Mouse (Mus musculus) kidney, adult 2 months (tissue): ENCODE results near the gene Gpr156. TPM values are rescaled to one million over a fixed set of nuclear protein-coding genes. Genes with fewer than 3 reads are reported as not detected.

Source experiments
- DNase-seq: peaks from one replicate; pipeline ENCODE4 v3.0.0; 2021
- H3K27ac ChIP-seq: fragments of 200-500 bp; 2 replicates; pipeline ENCODE4 v1.5.1; 2012; ENCODE audit warnings: low read depth, low read length, control low read depth, inconsistent platforms; ENCODE audit not compliant: insufficient read depth
- H3K27me3 ChIP-seq: fragments of 200-500 bp; replicated peaks from 2 replicates; pipeline ENCODE4 v1.6.1; 2012; ENCODE audit warnings: mild to moderate bottlenecking, moderate library complexity, low read length, inconsistent platforms; ENCODE audit not compliant: control insufficient read depth, insufficient read depth
- H3K36me3 ChIP-seq: fragments of 200-500 bp; 2 replicates; pipeline ENCODE4 v1.6.1; 2012; ENCODE audit warnings: mild to moderate bottlenecking, moderate library complexity, low read length, inconsistent platforms; ENCODE audit not compliant: control insufficient read depth, insufficient read depth
- H3K4me1 ChIP-seq: fragments of 200-500 bp; 2 replicates; pipeline ENCODE4 v1.6.1; 2011; ENCODE audit warnings: low read length; ENCODE audit not compliant: control insufficient read depth, insufficient read depth
- H3K4me3 ChIP-seq: fragments of 200-500 bp; 2 replicates; pipeline ENCODE4 v1.5.1; 2011; ENCODE audit warnings: mild to moderate bottlenecking, low read depth, low read length, control low read depth; ENCODE audit not compliant: insufficient read depth
- CTCF ChIP-seq: fragments of 200-500 bp; conservative IDR thresholded peaks from 2 replicates; pipeline ENCODE4 v1.5.1; 2011; ENCODE audit warnings: low read depth, mild to moderate bottlenecking, control low read depth, low read length, moderate library complexity, mixed read lengths; ENCODE audit not compliant: insufficient read depth, insufficient read length
- POLR2A ChIP-seq: fragments of 200-500 bp; IDR thresholded peaks from one replicate; pipeline ENCODE4 v1.6.1; 2011; ENCODE audit warnings: low read depth, low read length, control low read depth
- WGBS: fragments of 180-500 bp; shearing (Covaris S2); methylation state at CpG from one replicate; pipeline ENCODE4 v1.1.7; 2018; 5-methylcytosine and 5-hydroxymethylcytosine counted together
- polyA plus RNA-seq: library from polyadenylated mRNA; depleted of rRNA; stranded (reverse); fragments of >200 nt; gene quantifications from 2 replicates; pipeline ENCODE4 v1.2.3, GENCODE M21; 2012

Gpr156 gene
- polyA plus RNA-seq, 1 experiment: not detected

DNA sequence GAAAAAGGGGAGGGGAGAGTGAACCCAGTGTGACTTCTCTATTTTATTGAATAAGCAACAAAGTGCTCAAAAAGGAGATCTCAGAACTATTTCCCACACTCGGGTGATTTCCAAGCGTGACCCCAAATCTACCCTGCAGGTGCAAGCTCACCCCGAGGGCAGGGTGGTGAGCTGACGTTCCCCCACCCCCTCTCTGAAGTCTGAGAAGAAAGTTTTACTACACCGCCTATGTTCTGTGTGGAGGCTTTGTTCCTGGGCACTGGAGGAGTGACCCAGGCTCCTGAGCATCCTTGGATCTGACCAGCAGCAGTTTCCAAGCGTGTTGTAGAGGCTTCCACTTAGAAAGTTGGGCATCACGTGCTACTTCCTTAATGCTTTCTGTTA is 514 bp downstream of the Gpr156 start:
- H3K4me3 ChIP-seq: no peak overlapping the region
- no peak overlapping the region for H3K27ac ChIP-seq
- DNase-seq: no peak
- no peaks in the 10 kb centered on the region for H3K4me1 ChIP-seq
- no peak for TF ChIP-seq POLR2A
- TF ChIP-seq CTCF: no peak
- H3K36me3 ChIP-seq: no peaks in the 10 kb centered on the region
- no peaks in the 10 kb centered on the region for H3K27me3 ChIP-seq
- WGBS: 39% methylated on average over 7 of the region's 7 CpGs

DNA sequence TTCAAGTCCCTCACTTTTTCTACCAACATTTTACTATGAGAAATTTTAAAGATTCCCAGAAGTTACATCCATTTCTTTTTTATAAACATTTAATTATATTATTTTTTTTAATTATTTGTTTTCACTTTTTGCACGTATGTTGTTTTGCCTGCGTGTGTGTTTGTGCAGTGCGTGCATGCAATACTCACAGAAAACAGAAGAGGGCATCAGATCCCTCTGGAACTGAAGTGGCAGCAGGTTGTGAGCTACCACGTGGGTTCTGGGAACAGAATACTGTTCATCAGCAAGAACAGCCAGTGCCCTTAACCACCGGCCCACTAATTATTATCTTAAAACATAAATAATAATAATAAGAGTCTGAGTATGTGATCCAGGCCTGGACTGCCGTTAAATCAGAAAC is 2.7 kb downstream of the Gpr156 start:
- WGBS: 87% methylated on average over 6 of the region's 6 CpGs
- TF ChIP-seq CTCF: 0 out of 2 replicates have a peak, but pooled peaks have one; percentile 16
- no peak for TF ChIP-seq POLR2A
- no peaks in the 10 kb centered on the region for H3K4me1 ChIP-seq
- DNase-seq: no peak
- no peak overlapping the region for H3K4me3 ChIP-seq
- no peaks in the 10 kb centered on the region for H3K36me3 ChIP-seq
- no peak overlapping the region for H3K27ac ChIP-seq
- no peaks in the 10 kb centered on the region for H3K27me3 ChIP-seq

- no peak overlapping the region for H3K4me3 ChIP-seq
- H3K27ac ChIP-seq: no peak overlapping the region
- no peak for DNase-seq
- no peaks in the 10 kb centered on the region for H3K4me1 ChIP-seq
- whole genome bisulfite sequencing: 78% methylated on average over 8 of the region's 8 CpGs
- no peaks in the 10 kb centered on the region for H3K36me3 ChIP-seq
- H3K27me3 ChIP-seq: no peaks in the 10 kb centered on the region
- TF ChIP-seq CTCF (no peak), POLR2A (no peak)
These were observed 4.6 kb downstream of the Gpr156 start for GRCm38 (mm10) chr16:37920842-37921409.

DNA sequence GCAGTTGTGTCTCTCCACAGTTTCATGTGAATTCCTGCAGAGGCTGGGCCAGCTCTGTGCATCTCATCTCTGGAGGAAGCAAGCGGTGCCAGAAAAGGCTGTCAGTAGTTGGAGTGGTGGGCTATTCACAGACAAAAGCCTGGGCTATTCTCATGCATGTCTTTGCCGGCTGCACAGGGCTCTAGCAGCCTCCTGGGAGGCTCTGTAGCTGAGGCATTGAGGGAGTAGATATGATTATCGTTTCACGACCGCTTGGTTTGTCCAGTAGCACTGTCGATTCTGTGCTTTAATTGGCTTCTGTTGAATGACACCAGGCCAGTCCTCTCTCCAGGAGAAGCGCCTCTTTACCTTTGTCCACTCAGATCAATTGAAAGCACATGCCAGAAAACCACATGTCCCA is 9.8 kb downstream of the Gpr156 start:
- no peaks in the 10 kb centered on the region for H3K27me3 ChIP-seq
- DNase-seq: no peak
- no peak for TF ChIP-seq POLR2A
- TF ChIP-seq CTCF: no peak
- no peak overlapping the region for H3K27ac ChIP-seq
- H3K4me1 ChIP-seq: no peaks in the 10 kb centered on the region
- no peak overlapping the region for H3K4me3 ChIP-seq
- 76% methylated on average over 7 of the region's 7 CpGs for WGBS
- H3K36me3 ChIP-seq: no peaks in the 10 kb centered on the region

- TF ChIP-seq CTCF (no peak), POLR2A (no peak)
- Histone ChIP-seq H3K36me3 (no peaks in the 10 kb centered on the region), H3K4me3 (no peak overlapping the region), H3K4me1 (no peaks in the 10 kb centered on the region), H3K27ac (no peak overlapping the region), H3K27me3 (no peaks in the 10 kb centered on the region)
- WGBS: 69% methylated on average over 4 of the region's 4 CpGs
- DNase-seq: no peak
These were observed 10.8 kb downstream of the Gpr156 start for GRCm38 (mm10) chr16:37927117-37927516.

DNA sequence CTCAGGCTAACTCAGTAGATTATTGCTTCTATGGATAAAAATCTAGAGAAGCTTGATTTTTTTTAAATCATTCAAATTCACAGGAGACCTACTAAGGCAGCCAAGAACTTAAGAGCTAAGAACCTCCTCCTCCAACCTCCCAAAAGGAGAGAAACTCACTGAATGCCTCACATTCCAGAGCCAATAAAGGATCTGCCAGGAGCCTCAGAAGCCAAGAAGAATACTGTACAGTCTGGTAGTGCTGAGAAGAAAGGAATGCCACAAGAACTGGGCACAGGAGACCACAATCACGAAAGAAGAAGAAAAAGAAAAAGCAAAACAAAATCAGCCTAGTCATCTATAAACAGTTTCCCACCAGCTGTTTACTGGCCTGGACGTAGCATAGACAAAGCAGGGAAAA is 12.7 kb downstream of the Gpr156 start:
- Histone ChIP-seq H3K4me1 (no peaks in the 10 kb centered on the region), H3K36me3 (no peaks in the 10 kb centered on the region), H3K4me3 (no peak overlapping the region), H3K27me3 (no peaks in the 10 kb centered on the region), H3K27ac (no peak overlapping the region)
- 61% methylated on average over 2 of the region's 2 CpGs for WGBS
- DNase-seq: no peak
- TF ChIP-seq CTCF (no peak), POLR2A (no peak)

DNA sequence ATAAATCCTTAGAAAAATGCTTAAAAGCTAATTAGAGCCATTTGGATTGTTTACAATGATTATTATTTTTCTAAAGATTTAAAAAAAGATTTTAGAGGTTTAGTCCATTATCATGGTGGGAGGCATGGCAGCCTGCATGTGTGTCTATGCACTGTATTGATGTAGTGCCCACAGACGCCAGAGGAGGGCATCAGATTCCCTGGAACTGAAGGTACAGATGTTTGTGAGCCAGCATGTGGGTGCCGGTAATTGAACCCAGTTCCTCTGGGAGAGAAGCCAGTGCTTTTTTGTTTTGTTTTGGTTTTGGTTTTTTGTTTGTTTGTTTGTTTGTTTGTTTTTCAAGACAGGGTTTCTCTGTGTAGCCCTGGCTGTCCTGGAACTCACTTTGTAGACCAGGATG is 13.3 kb downstream of the Gpr156 start:
- no peaks in the 10 kb centered on the region for H3K4me1 ChIP-seq
- DNase-seq: no peak
- H3K27ac ChIP-seq: no peak overlapping the region
- TF ChIP-seq CTCF (no peak), POLR2A (no peak)
- H3K4me3 ChIP-seq: no peak overlapping the region
- no peaks in the 10 kb centered on the region for H3K36me3 ChIP-seq
- no peaks in the 10 kb centered on the region for H3K27me3 ChIP-seq
- WGBS: 85% methylated on average over 2 of the region's 2 CpGs

GRCm38 (mm10) chr16:37934932-37935331 is 18.6 kb downstream of the Gpr156 start:
- H3K4me1 ChIP-seq: no peaks in the 10 kb centered on the region
- H3K27ac ChIP-seq: no peak overlapping the region
- H3K4me3 ChIP-seq: no peak overlapping the region
- 88% methylated on average over 2 of the region's 2 CpGs for WGBS
- H3K36me3 ChIP-seq: no peaks in the 10 kb centered on the region
- TF ChIP-seq POLR2A (no peak), CTCF (no peak)
- DNase-seq: no peak
- no peaks in the 10 kb centered on the region; the same call in 1 of the 2 replicates for H3K27me3 ChIP-seq
